Mouse (Mus musculus): Measurements from ENCODE around the gene Skap2. TPM values are rescaled to one million over a fixed set of nuclear protein-coding genes. Genes with fewer than 3 reads are reported as not detected.

Skap2 gene
- polyA plus RNA-seq, 1 experiment from 2014 or later: 10.2 TPM

DNA sequence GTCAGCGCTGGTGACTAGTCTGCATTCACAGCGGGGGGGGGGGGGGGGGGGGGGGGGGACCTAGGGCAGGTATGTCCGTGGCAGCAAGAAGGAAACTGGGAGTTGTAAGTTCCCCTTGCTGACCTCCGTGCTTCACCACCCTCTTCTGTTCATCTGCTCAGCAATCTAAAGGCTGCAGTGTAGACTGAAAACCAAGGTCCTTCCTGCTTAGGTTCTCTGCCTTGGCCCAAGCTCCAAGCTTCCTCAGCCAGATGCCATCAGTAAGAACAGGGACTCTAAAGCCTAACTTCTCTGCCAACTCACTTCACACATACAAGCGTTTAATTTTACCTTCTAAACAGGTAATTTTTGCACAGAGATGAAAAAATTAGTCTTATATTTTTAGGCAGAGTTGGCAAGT lies 10.0 kb upstream of the Skap2 start:
- H3K9me3 ChIP-seq (replicated peaks): no peaks in the 10 kb centered on the region; the same call in 1 of the 2 replicates
- H3K27ac ChIP-seq (replicated peaks): no peak overlapping the region
- WGBS: 45% methylated on average over 5 of the region's 5 CpGs
- no peaks in the 10 kb centered on the region for H3K4me1 ChIP-seq
- DNase-seq (ENCODE audit: low spot score): no peak
- no peaks in the 10 kb centered on the region for H3K36me3 ChIP-seq
- no peak overlapping the region for H3K4me3 ChIP-seq
- H3K27me3 ChIP-seq (ENCODE audit: low read depth, poor library complexity, severe bottlenecking): no peaks in the 10 kb centered on the region

DNA sequence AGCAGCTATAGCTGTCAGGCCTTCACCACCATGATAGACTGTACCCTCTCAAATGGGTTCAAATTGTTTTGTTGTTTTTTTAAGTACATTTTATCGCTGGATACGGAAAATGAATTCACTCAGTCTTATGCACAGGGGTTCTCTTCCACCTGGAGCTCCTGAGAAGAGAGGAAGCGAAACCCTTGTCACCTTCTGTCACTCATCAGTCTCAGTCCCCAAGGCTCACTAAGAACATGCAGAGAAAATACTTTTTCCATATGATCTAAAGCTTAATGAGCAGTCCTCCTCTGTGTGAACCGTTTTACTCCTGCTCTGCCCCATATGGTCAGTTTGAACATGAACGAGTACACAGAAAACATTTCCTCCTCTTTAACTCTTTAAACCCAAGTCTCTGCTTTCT lies 7.9 kb upstream of the Skap2 start:
- DNase-seq (ENCODE audit: low spot score): no peak
- no peak overlapping the region for H3K27ac ChIP-seq (replicated peaks)
- H3K9me3 ChIP-seq (replicated peaks): no peaks in the 10 kb centered on the region; the same call in 1 of the 2 replicates
- no peak overlapping the region for H3K4me3 ChIP-seq
- no peaks in the 10 kb centered on the region for H3K27me3 ChIP-seq (ENCODE audit: low read depth, poor library complexity, severe bottlenecking)
- H3K36me3 ChIP-seq: no peaks in the 10 kb centered on the region
- 88% methylated on average over 5 of the region's 5 CpGs for WGBS
- no peaks in the 10 kb centered on the region for H3K4me1 ChIP-seq

DNA sequence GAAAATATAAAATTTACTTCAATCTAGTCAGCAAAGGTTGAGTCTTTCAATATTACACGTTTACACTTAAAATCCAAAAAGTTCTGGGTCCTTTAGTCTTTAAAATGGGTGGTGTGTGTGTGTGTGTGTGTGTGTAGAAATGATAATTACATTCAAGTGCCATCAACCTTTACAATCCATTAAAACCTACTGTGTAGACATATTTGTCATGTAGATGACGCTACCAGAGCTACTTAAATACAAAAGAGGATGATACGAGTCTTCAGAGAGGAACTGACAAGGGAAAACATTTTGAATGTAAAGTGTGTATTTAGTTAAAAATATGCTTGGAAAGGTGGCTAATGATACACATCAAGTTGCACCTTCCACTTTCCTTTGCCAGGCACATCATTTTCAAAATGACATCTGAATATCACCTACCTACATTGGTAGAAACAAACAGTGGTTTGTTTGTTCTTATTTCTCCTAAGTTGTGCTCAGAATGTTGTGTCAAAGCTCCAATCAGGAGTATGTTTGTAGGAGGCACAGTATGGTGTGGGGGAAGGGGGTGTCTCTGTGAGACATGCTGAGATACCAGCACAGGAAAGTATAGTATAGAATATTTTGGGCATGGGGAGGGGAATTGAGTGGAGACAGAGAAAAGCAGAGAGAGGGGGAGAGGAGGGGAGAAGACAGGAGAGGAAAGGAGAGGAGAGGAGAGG lies 1.0 kb upstream of the Skap2 start:
- H3K27ac ChIP-seq (replicated peaks): peak overlapping the region; percentile 89
- no peaks in the 10 kb centered on the region for H3K36me3 ChIP-seq
- 15% methylated on average over 3 of the region's 3 CpGs for WGBS

DNA sequence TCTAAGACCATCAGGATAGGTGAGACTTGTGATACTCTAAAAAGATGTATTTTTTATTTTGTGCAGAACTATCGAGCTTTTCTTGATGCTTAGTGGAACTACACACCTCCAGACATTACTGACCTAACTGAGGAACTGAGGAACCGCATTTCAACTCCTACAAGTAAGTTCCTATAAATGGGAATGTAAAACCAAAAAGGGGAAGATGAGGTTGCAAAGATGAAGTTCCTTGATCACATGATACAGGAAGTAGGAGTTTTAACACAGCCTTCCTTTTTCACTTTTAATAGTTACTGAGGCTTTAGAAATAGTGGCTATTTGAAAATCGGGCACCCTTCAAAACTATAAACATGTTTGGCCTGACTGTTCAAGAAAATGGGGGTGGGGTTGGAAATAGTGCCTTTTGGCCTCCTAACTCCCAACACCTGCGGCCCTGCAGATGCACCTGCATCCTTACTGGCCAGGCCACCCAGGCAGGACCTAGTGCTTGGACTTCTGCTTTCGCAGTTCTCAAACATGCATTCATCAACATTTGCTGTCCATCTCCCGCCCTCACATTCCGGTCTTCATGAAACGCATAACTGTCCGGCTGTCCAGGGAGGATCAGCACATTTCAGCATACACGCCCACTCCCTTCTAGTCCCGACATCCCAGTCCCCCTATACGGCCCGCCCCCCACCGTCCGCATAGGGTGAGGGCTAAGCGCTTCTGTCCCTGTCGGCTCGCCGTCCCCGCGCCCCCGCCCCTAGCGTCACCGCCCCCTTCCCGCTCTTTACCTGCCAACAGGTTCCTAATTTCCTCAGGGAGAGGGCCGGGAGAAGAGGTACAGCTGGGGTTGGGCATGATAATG lies 565 bp downstream of the Skap2 start:
- WGBS: 10% methylated on average over 26 of the region's 26 CpGs
- Histone ChIP-seq H3K4me1 (peaks cover 8% of the 10 kb centered on the region; the same call in 1 of the 2 replicates), H3K27ac (replicated peaks) (peak overlapping the region; percentile 89; the same call in 1 of the 2 replicates), H3K36me3 (no peaks in the 10 kb centered on the region), H3K27me3 (ENCODE audit: low read depth, poor library complexity, severe bottlenecking) (peaks cover 66% of the 10 kb centered on the region), H3K4me3 (peak overlapping the region; percentile 67), H3K9me3 (replicated peaks) (no peaks in the 10 kb centered on the region)
- no peak for DNase-seq (ENCODE audit: low spot score)

More for the DNA sequence above, 1.0 kb upstream of the Skap2 start:
- Histone ChIP-seq H3K27me3 (ENCODE audit: low read depth, poor library complexity, severe bottlenecking) (peaks cover 50% of the 10 kb centered on the region), H3K9me3 (replicated peaks) (no peaks in the 10 kb centered on the region), H3K4me1 (peaks cover 8% of the 10 kb centered on the region; the same call in 1 of the 2 replicates), H3K4me3 (peak overlapping the region; percentile 67)
- no peak for DNase-seq (ENCODE audit: low spot score)

DNA sequence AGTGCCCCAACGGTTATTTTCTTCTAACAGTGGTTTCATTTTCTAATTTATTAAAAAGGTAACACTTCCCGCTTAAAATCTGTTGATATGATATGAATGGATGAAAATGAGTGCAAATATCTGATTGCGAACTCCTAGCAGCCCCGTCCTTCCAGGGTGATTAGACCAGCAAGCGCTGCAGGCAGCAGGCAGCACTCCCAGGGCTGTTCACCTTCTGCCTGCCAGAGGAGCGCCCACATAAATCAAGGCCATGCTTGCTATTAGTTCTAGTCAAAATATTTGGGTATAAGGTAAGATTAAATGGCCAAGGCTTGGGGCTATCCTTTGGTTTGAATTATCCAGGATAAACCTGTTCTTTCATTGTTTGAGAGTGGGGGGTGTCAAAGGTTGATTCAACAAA lies 3.0 kb downstream of the Skap2 start:
- H3K27ac ChIP-seq (replicated peaks): no peak overlapping the region
- peaks cover 90% of the 10 kb centered on the region for H3K27me3 ChIP-seq (ENCODE audit: low read depth, poor library complexity, severe bottlenecking)
- H3K36me3 ChIP-seq: no peaks in the 10 kb centered on the region
- H3K4me3 ChIP-seq: no peak overlapping the region
- 63% methylated on average over 6 of the region's 6 CpGs for WGBS
- no peak for DNase-seq (ENCODE audit: low spot score)
- no peaks in the 10 kb centered on the region for H3K9me3 ChIP-seq (replicated peaks)
- H3K4me1 ChIP-seq: peaks cover 10% of the 10 kb centered on the region; the same call in 1 of the 2 replicates

DNA sequence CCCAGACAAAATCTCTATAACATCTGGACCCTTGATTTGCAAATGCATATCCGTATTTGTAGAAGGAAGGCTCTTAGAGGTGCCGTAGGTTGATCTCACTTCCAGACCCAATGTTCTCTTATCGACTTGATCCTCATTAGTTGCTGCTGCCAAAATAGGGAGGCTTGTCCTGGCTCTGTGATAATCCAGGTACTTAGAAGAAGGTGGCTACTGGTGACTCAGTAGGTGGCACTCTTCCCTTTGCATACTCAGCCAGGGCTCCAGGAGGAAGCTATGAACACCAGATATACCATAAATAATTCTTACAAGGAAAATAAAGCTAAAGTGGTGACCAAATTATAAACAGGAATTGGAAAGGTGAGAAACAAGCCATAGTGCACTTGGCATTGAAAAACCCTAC lies 3.6 kb downstream of the Skap2 start:
- Histone ChIP-seq H3K36me3 (no peaks in the 10 kb centered on the region), H3K27me3 (ENCODE audit: low read depth, poor library complexity, severe bottlenecking) (peaks cover 90% of the 10 kb centered on the region), H3K4me3 (no peak overlapping the region), H3K27ac (replicated peaks) (no peak overlapping the region), H3K4me1 (peaks cover 8% of the 10 kb centered on the region; the same call in 1 of the 2 replicates), H3K9me3 (replicated peaks) (no peaks in the 10 kb centered on the region)
- WGBS: 51% methylated on average over 3 of the region's 3 CpGs
- DNase-seq (ENCODE audit: low spot score): no peak

DNA sequence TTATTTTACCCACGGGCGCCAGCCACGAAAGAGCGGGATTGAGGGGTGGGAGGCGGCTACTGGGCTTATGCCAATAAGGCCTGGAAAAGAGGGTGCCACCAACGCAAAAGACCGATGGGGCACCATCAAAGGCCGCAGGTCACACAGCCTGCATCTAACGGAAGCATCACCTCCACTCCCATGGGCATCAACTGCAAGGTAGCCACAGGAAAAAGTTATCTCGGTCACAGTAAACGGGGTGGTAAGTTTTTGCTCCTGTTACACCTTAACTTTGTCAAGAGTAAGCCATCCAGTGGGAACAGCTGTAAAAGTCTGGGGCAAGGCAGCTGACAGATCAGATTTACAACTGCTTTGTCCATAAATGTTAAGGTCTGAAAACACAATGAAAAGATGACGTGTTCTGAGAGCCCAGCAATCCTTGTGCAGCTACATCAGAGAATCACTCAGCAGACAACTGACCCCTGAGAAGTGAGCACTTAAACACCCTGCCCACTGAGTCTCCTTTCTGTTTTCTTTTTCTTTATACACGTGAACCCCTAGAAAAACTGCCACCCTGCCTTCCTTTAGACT lies 5.6 kb downstream of the Skap2 start:
- H3K27me3 ChIP-seq (ENCODE audit: low read depth, poor library complexity, severe bottlenecking): peaks cover 100% of the 10 kb centered on the region
- no peaks in the 10 kb centered on the region for H3K36me3 ChIP-seq
- peaks cover 2% of the 10 kb centered on the region; the same call in 1 of the 2 replicates for H3K4me1 ChIP-seq
- H3K9me3 ChIP-seq (replicated peaks): no peaks in the 10 kb centered on the region
- 5% methylated on average over 13 of the region's 13 CpGs for WGBS
- H3K4me3 ChIP-seq: no peak overlapping the region
- DNase-seq (ENCODE audit: low spot score): no peak
- no peak overlapping the region for H3K27ac ChIP-seq (replicated peaks)

DNA sequence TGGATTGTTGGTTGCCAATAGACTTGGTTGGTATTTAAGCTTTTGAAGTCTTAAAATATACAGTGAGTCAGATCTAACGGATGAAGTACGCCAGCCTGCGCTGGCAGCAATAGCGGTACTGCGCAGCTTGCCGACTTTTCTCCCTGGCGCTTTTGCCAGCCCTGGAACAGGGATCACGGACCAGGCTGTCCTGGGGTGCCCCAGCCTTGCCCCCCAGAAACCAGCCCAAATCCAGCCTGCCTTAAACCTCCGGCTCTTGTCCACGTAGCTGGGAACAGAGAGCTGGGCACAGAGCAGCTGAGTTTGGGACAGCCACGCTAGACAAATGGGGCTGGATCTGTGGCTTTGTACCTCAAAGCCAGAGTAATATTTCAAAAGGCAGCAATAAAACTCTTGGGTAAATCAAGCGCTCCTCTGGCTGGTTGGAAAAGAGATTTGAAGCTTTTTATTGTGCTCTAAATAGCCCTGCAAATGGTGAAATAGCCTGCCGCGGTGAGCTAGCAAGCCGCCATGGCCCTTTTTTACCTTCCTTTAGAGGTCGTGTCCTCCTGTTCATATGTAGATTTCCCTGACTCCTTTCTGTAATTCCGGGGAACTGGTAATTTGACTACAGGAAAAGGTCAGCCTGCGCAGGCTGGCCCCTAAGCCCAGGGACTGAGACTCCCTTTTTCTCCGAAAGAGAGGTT lies 6.2 kb downstream of the Skap2 start:
- WGBS: under 1% methylated on average over 19 of the region's 19 CpGs
- H3K27ac ChIP-seq (replicated peaks): no peak overlapping the region
- peaks cover 100% of the 10 kb centered on the region for H3K27me3 ChIP-seq (ENCODE audit: low read depth, poor library complexity, severe bottlenecking)
- no peak overlapping the region for H3K4me3 ChIP-seq
- DNase-seq (ENCODE audit: low spot score): peak; percentile 57
- H3K4me1 ChIP-seq: 0 out of 2 replicates have a peak, but pooled peaks cover 2% of the 10 kb centered on the region
- no peaks in the 10 kb centered on the region for H3K36me3 ChIP-seq
- no peaks in the 10 kb centered on the region for H3K9me3 ChIP-seq (replicated peaks)

DNA sequence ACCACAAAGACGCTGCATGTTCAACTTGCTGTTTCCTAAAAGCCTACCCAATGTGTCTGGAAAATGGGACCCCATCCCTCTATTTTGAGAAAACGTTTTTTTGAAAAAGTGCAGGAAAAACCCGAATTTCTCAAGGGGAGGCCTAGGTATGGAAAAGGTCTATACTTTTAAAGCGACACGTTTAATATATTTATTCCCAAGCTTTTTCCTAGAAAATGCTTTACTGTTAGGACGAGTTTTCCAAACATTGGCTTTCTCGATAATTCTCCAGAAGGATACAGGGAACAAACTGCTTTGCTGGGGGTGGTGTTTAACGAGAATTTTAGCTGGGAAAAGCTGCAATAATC lies 6.8 kb downstream of the Skap2 start:
- WGBS: 9% methylated on average over 8 of the region's 8 CpGs
- no peaks in the 10 kb centered on the region for H3K9me3 ChIP-seq (replicated peaks)
- 0 out of 2 replicates have a peak, but pooled peaks cover 2% of the 10 kb centered on the region for H3K4me1 ChIP-seq
- H3K27ac ChIP-seq (replicated peaks): no peak overlapping the region
- H3K27me3 ChIP-seq (ENCODE audit: low read depth, poor library complexity, severe bottlenecking): peaks cover 100% of the 10 kb centered on the region
- no peak for DNase-seq (ENCODE audit: low spot score)
- H3K36me3 ChIP-seq: no peaks in the 10 kb centered on the region
- no peak overlapping the region for H3K4me3 ChIP-seq

DNA sequence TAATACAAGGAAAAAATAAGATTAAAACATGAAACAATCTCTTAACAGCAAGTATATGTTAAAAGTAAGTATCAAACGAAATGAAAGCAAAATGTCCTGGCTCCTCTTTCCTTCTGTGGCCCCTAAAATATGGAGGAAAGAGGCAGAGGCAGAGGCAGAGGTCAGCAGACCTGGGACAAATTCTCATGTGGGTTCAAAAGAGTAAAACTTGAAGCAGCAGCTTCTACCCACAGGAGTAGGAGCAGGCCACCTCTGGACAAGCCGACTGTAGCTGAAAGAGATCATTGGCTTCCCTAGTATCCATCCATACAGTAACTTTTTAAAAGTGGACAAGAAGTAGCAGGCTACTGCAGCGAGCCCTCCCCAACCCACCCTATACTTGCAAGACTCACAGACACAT lies 7.4 kb downstream of the Skap2 start:
- peak; percentile 26 for DNase-seq (ENCODE audit: low spot score)
- Histone ChIP-seq H3K36me3 (no peaks in the 10 kb centered on the region), H3K4me1 (0 out of 2 replicates have a peak, but pooled peaks cover 2% of the 10 kb centered on the region), H3K9me3 (replicated peaks) (no peaks in the 10 kb centered on the region), H3K27ac (replicated peaks) (no peak overlapping the region), H3K27me3 (ENCODE audit: low read depth, poor library complexity, severe bottlenecking) (peaks cover 100% of the 10 kb centered on the region), H3K4me3 (no peak overlapping the region)
- 28% methylated on average over 3 of the region's 3 CpGs for WGBS

DNA sequence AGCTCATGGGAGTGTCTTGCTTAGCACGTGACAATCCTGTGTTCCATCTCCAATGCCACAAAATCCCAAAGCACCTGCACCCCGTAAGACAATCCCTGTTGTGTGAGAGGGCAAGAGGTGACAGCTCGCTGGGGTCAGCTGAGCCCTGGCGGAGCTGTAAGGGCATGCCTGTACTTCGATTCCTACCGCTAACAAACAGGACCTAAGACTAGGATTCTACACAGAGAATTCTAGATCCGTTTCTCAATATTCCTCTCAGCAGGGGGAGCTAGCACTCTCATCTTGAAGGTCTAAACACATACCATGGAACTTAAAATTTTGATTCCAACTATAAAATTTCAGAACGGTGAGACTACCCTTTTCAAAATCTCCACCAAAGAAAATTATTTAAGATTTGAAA lies 9.7 kb downstream of the Skap2 start:
- Histone ChIP-seq H3K27me3 (ENCODE audit: low read depth, poor library complexity, severe bottlenecking) (peaks cover 96% of the 10 kb centered on the region), H3K36me3 (no peaks in the 10 kb centered on the region), H3K4me1 (0 out of 2 replicates have a peak, but pooled peaks cover 2% of the 10 kb centered on the region), H3K27ac (replicated peaks) (no peak overlapping the region), H3K9me3 (replicated peaks) (no peaks in the 10 kb centered on the region), H3K4me3 (no peak overlapping the region)
- 41% methylated on average over 8 of the region's 8 CpGs for WGBS
- DNase-seq (ENCODE audit: low spot score): no peak

DNA sequence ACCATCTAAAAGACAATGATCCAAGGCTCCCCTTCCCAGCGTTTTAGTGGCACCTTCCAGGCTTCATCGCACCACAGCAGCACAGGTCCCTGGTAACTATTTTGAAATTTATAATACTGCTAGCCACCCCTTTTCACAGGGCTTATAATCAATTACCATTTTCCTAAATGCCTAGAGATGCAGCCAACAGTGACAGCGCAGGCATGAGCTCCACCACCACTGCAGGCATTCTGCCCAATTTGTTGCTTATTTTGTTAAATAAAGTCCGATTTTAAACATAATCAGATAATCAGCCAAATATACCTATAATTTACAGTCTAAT lies 13.2 kb downstream of the Skap2 start:
- no peak for DNase-seq (ENCODE audit: low spot score)
- no peaks in the 10 kb centered on the region for H3K36me3 ChIP-seq
- H3K27ac ChIP-seq (replicated peaks): no peak overlapping the region
- 87% methylated on average over 4 of the region's 4 CpGs for WGBS
- H3K4me3 ChIP-seq: no peak overlapping the region
- H3K9me3 ChIP-seq (replicated peaks): no peaks in the 10 kb centered on the region
- H3K4me1 ChIP-seq: no peaks in the 10 kb centered on the region
- H3K27me3 ChIP-seq (ENCODE audit: low read depth, poor library complexity, severe bottlenecking): peaks cover 71% of the 10 kb centered on the region
